Mouse (Mus musculus): ENCODE results near the gene Mb21d2.
A peak's percentile ranks its signal among the peaks of the same experiment; 100 is the strongest.

Mb21d2 gene

GRCm38 (mm10) chr16:28863616-28864015 is 65.9 kb downstream of the Mb21d2 start:
- DNase-seq (ENCODE audit: low spot score): no peak

GRCm38 (mm10) chr16:28862093-28862492 is 67.4 kb downstream of the Mb21d2 start:
- no peak for DNase-seq (ENCODE audit: low spot score)

GRCm38 (mm10) chr16:28859678-28860077 is 69.8 kb downstream of the Mb21d2 start:
- DNase-seq (ENCODE audit: low spot score): no peak

GRCm38 (mm10) chr16:28859009-28859288 is 70.5 kb downstream of the Mb21d2 start:
- DNase-seq (ENCODE audit: low spot score): no peak

GRCm38 (mm10) chr16:28858210-28859008 is 71.1 kb downstream of the Mb21d2 start:
- DNase-seq (ENCODE audit: low spot score): no peak

GRCm38 (mm10) chr16:28851409-28851821 is 78.1 kb downstream of the Mb21d2 start:
- peak; percentile 21 for DNase-seq (ENCODE audit: low spot score)

- no peak for DNase-seq (ENCODE audit: low spot score)
These were observed 78.6 kb downstream of the Mb21d2 start for GRCm38 (mm10) chr16:28850881-28851280.

- no peak for DNase-seq (ENCODE audit: low spot score)
These were observed 83.3 kb downstream of the Mb21d2 start for GRCm38 (mm10) chr16:28846123-28846522.

- DNase-seq (ENCODE audit: low spot score): no peak
These were observed 84.1 kb downstream of the Mb21d2 start for GRCm38 (mm10) chr16:28845336-28845735.

- no peak for DNase-seq (ENCODE audit: low spot score)
These were observed 88.4 kb downstream of the Mb21d2 start for GRCm38 (mm10) chr16:28841102-28841501.

- DNase-seq (ENCODE audit: low spot score): peak; percentile 35
These were observed 89.1 kb downstream of the Mb21d2 start for GRCm38 (mm10) chr16:28840075-28840974.

GRCm38 (mm10) chr16:28839575-28839974 is 89.9 kb downstream of the Mb21d2 start:
- DNase-seq (ENCODE audit: low spot score): no peak

GRCm38 (mm10) chr16:28838016-28838415 is 91.5 kb downstream of the Mb21d2 start:
- DNase-seq (ENCODE audit: low spot score): peak; percentile 45

- no peak for DNase-seq (ENCODE audit: low spot score)
These were observed 97.3 kb downstream of the Mb21d2 start for GRCm38 (mm10) chr16:28832085-28832635.

- no peak for DNase-seq (ENCODE audit: low spot score)
These were observed 100.1 kb downstream of the Mb21d2 start for GRCm38 (mm10) chr16:28829263-28829955.

GRCm38 (mm10) chr16:28824781-28825180 is 104.7 kb downstream of the Mb21d2 start:
- no peak for DNase-seq (ENCODE audit: low spot score)

- no peak for DNase-seq (ENCODE audit: low spot score)
These were observed 107.7 kb downstream of the Mb21d2 start for GRCm38 (mm10) chr16:28821774-28822173.

GRCm38 (mm10) chr16:28818749-28819285 is 110.7 kb downstream of the Mb21d2 start:
- no peak for DNase-seq (ENCODE audit: low spot score)

GRCm38 (mm10) chr16:28813290-28813689 is 116.2 kb downstream of the Mb21d2 start:
- no peak for DNase-seq (ENCODE audit: low spot score)

- no peak for DNase-seq (ENCODE audit: low spot score)
These were observed 120.4 kb downstream of the Mb21d2 start for GRCm38 (mm10) chr16:28809089-28809488.

GRCm38 (mm10) chr16:28793115-28793514 is 136.4 kb downstream of the Mb21d2 start:
- DNase-seq (ENCODE audit: low spot score): no peak
